Mouse (Mus musculus) spleen, postnatal 14 days (tissue): ENCODE data around the gene Asic4.

Experiments
- DNase-seq, 2 experiments: peaks; one replicate each; pipeline ENCODE4 v3.0.0; 2021 to 2022; ENCODE audit warnings: low spot score in 2 of 2

Gene Asic4

GRCm38 (mm10) chr1:75450314-75451005, at the start of gene Asic4:
Gene Asic4, plus strand, starts transcription at chr1:75450436.
- DNase-seq, result no peak

DNA sequence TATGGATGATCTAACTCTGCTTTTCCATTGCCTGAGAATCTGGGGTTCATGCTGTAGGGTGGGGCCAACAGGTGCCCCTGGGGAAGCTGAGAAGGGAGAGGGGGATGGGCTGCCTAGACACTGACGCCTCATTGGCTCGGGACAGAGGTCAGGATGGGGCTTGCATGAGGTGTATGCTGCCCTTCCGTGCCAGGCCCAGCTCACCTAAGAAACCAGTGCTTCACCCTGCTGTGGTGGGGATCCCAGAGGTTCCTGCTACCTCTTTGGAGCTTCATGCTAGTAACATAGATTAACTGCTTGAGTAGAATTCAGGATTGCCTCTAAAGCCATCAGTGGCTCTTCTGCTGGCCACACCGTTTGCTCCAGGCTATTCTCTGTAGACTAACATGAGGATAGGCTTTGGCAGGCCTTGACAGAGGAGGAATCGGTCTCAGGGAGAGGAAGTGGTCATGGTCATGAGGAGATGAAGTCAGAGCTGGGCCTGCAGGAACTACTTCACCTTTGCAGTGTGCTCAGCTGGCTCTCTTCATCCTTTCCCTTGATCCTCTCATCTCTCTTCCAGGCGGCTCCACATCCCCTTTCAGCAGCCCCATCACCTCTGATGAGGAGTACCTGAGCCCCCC, 49.6 kb upstream of the Asic4 start:
- DNase-seq, result no peak

DNA sequence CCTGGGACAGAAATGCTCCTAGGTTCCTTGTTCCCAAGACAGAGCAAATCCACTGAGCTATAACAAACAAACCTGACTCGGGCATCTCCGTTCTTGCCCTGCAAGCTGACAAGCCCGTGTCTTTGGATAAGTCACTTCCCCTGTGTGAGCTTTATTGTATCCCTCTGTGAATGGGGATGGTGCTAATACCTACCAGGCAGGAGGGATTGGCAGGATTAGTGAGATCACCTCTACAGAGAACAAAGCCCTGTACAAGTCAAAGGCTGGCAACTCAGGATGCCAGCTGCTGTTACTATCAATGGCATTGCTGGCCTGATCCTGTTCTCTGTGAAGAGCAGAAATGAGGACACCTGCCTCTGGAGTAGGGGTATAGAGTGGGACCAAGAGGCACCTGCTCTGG, 44.7 kb upstream of the Asic4 start:
- no peak for DNase-seq

DNA sequence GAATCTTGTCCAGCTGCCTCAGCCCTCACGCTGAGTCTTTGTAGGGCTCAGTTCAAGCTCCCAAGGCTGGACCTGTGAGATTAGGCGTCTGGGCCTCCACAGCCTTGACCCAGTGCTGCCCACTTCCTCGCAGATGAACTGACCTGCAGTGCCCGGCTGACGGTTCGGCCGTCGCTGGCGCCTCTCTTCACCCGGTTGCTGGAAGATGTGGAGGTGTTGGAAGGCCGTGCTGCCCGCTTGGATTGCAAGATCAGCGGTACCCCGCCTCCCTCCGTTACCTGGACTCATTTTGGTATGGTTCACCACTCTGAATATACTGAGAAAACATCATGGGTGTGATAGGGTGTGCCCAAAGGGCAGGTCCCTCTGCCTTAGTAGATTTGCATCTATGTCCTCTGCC, 44.1 kb upstream of the Asic4 start:
- DNase-seq, result no peak

DNA sequence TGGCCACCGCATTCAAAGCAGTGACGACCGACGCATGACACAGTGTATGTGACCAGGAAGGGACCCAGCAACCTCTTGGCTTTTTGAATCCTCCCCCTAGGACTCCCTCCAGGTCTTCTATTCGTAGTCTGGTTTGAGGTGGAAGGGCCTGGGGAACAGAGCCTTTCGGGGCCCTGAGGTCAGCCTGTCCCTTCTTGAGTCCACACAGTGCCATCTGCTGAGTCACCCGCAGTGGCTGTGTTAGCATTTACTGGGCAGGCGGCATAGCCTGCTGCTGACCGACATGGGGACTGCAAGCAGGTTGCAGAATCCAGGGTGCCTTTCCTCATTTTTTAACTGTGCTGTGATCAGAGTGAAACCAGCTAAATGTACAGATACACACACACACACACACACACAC, 43.2 kb upstream of the Asic4 start:
- DNase-seq, result no peak

- no peak for DNase-seq
Observed at GRCm38 (mm10) chr1:75408210-75408609, 42.0 kb upstream of the Asic4 start.

GRCm38 (mm10) chr1:75409950-75410349, 40.3 kb upstream of the Asic4 start:
- DNase-seq, result no peak

GRCm38 (mm10) chr1:75412196-75412595, 38.0 kb upstream of the Asic4 start:
- no peak for DNase-seq

DNA sequence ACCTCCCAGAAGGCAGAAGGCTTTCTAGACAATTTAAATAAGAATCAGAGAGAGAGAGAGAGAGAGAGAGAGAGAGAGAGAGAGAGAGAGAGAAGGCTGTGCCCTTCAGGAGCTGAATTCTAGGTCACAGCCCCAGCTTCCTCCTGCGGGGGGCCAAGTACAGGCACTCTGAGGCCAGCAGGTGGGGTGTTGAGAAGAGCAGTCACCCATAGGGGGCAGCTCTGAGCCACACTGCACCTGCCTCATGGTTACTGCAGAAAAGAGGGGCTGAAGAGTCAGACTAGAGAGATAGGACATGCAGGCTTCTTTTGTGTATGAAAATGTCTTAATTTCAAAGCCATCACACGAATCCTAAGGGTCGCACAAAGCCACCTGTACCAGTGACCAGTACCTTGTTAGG, 36.5 kb upstream of the Asic4 start:
- DNase-seq, result no peak

- DNase-seq, result no peak
Observed at GRCm38 (mm10) chr1:75421794-75422193, 28.4 kb upstream of the Asic4 start.

DNA sequence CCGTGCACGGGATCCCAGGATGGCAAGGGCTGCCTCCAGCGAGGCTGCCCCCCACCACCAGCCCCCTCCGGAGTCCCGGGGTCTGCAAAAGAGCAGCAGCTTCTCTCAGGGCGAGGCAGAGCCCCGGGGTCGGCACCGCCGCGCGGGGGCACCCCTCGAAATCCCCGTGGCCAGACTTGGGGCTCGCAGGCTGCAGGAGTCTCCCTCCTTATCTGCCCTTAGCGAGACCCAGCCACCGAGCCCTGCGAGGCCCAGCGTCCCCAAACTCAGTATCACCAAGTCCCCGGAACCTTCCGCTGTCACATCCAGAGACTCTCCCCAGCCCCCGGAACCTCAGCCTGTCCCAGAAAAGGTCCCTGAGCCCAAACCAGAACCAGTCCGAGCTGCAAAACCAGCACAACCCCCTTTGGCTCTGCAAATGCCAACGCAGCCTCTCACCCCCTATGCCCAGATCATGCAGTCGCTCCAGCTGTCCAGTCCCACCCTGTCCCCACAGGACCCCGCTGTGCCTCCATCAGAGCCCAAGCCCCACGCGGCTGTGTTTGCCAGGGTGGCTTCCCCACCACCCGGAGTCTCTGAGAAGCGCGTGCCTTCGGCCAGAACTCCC, 27.9 kb upstream of the Asic4 start:
- DNase-seq, result no peak

DNA sequence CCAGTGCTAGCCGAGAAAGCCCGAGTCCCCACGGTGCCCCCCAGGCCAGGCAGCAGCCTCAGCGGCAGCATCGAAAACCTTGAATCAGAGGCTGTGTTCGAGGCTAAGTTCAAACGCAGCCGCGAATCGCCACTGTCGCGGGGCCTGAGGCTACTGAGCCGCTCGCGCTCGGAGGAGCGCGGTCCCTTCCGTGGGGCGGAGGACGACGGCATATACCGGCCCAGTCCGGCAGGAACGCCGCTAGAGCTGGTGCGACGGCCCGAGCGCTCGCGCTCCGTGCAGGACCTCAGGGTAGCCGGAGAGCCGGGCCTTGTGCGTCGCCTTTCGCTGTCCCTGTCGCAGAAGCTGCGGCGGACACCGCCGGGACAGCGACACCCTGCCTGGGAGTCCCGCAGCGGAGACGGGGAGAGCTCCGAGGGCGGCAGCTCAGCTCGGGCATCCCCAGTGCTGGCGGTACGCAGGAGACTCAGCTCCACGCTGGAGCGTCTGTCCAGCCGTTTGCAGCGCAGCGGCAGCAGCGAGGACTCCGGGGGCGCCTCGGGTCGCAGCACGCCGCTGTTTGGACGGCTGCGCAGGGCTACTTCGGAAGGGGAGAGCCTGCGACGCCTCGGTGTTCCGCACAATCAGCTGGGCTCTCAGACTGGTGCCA, 27.3 kb upstream of the Asic4 start:
- no peak for DNase-seq

DNA sequence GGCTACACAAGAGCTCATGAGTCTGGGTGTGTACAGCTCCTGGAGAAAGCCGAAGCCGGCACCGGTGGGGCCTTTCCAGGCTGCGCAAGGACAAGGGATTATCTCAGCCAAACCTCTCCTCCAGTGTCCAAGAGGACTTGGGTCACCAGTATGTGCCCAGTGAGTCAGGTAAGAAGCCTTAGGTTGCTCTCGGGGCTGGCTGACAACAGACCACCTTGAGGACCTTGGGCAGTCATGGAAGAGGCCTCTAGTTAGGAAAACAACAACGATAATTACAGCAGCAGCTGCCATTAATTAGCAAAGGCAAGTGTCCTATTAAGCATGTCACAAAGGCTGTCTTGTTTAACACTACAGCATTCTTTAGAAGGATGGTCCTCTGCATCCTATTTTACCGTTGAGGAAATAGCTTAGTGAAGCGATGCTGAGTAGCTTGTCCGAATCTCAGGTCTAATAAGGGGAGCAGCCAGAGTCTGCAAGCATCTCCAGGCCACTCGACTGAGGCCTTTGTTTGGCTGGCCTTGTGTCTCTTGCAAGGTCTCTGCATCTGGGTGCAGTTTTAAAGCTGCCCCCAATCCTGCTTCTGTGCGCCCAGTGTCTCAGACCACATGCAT, 26.4 kb upstream of the Asic4 start:
- DNase-seq, result no peak

DNA sequence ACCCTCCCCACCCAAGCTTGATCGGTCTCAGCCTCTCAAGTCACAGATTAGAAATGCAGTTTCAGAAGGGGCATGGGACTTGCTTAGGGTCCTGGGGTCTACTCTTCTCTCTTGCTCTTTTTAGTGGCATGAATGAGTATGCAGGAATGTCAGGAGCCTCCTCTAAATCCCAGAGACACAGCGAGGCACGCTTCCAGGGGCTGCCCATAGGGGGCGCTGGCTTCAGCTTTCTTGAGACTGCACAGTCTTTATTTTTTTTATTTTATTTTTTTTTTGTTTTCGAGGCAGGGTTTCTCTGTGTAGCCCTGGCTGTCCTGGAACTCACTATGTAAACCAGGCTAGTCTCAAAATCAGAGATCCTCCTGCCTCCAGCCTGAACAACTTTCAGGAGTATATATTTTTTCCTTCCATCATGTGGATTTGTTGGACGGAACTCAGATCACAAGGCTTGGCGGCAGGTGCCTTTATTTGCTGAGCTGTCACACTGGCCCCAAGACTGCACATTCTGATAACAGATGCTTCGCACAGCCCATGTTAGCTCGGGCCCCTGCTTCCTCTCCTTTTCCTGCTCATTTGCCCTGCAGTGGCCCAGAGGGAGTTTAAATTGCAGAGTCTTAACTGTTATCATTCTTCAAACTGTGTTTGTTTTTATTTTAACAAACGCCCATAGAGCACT, 24.3 kb upstream of the Asic4 start:
- DNase-seq, result no peak

- peak in 1 of 2 experiments; percentile 45 for DNase-seq
Observed at GRCm38 (mm10) chr1:75435475-75436328, 14.5 kb upstream of the Asic4 start, which contains the start of gene Gmppa. Gene Gmppa, plus strand, starts transcription at chr1:75435930.

GRCm38 (mm10) chr1:75438782-75439181, 11.5 kb upstream of the Asic4 start:
- no peak for DNase-seq

- DNase-seq, result no peak
Observed at GRCm38 (mm10) chr1:75440661-75441060, 9.6 kb upstream of the Asic4 start.

- DNase-seq, result no peak
Observed at GRCm38 (mm10) chr1:75441471-75441996, 8.7 kb upstream of the Asic4 start.

- no peak for DNase-seq
Observed at GRCm38 (mm10) chr1:75442171-75442570, 8.1 kb upstream of the Asic4 start.

- DNase-seq, result no peak
Observed at GRCm38 (mm10) chr1:75442811-75443210, 7.4 kb upstream of the Asic4 start.
